Mouse (Mus musculus) MEL (cell line): ENCODE measurements around the gene AI182371. TPM values are rescaled to one million over a fixed set of nuclear protein-coding genes. Genes with fewer than 3 reads are reported as not detected.

Source experiments
- DNase-seq: peaks from one replicate; pipeline ENCODE4 v3.0.0; 2011; ENCODE audit warnings: low read depth, low spot score
- H3K27ac ChIP-seq: 2 replicates; pipeline ENCODE4 v1.5.1; 2012; ENCODE audit warnings: low read depth, mild to moderate bottlenecking, control low read depth, low read length, moderate library complexity; ENCODE audit not compliant: control insufficient read depth
- H3K27me3 ChIP-seq, 2 experiments: fragments of 150-350 bp in 1 of 2; sonication (generic) in 1 of 2; 2 replicates each; pipeline ENCODE4 v1.6.1; 2012; ENCODE audit warnings: low read length in 2 of 2, mild to moderate bottlenecking in 2 of 2, improper control_type of control experiment in 1 of 2, moderate library complexity in 1 of 2; ENCODE audit not compliant: insufficient read depth in 2 of 2, control insufficient read depth in 1 of 2
- H3K36me3 ChIP-seq, 2 experiments: 2 replicates each; pipeline ENCODE4 v1.6.1; 2012 to 2014; ENCODE audit warnings: low read length in 2 of 2, improper control_type of control experiment in 1 of 2, inconsistent platforms in 1 of 2, mild to moderate bottlenecking in 1 of 2; ENCODE audit not compliant: insufficient read depth in 2 of 2, control insufficient read depth in 1 of 2
- H3K4me1 ChIP-seq, 2 experiments: fragments of 150-350 bp in 1 of 2; sonication (generic) in 1 of 2; 2 replicates each; pipeline ENCODE4 v1.6.1; 2012; ENCODE audit warnings: low read length in 2 of 2, improper control_type of control experiment in 1 of 2, mild to moderate bottlenecking in 1 of 2; ENCODE audit not compliant: insufficient read depth in 2 of 2, control insufficient read depth in 1 of 2
- H3K4me3 ChIP-seq, 2 experiments: fragments of 150-350 bp in 1 of 2; sonication (generic) in 1 of 2; 2 replicates each; pipeline ENCODE4 v1.5.1; 2012; ENCODE audit warnings: low read depth in 2 of 2, low read length in 2 of 2, mild to moderate bottlenecking in 2 of 2, moderate library complexity in 2 of 2, control low read depth in 1 of 2, improper control_type of control experiment in 1 of 2; ENCODE audit not compliant: control insufficient read depth in 1 of 2, insufficient read depth in 1 of 2
- H3K79me2 ChIP-seq: 2 replicates; pipeline ENCODE4 v1.6.1; 2012; ENCODE audit warnings: mild to moderate bottlenecking, low read length, moderate library complexity; ENCODE audit not compliant: control insufficient read depth, poor library complexity, insufficient read depth
- H3K9ac ChIP-seq: 2 replicates; pipeline ENCODE4 v1.6.1; 2012; ENCODE audit warnings: low read depth, mild to moderate bottlenecking, control low read depth, low read length, moderate library complexity; ENCODE audit not compliant: control insufficient read depth, poor library complexity, severe bottlenecking
- H3K9me3 ChIP-seq: fragments of 150-350 bp; sonication (generic); replicated peaks from 2 replicates; pipeline ENCODE4 v1.6.1; 2012; ENCODE audit warnings: mild to moderate bottlenecking, low read length, improper control_type of control experiment, moderate library complexity; ENCODE audit not compliant: insufficient read depth
- EP300 ChIP-seq, 2 experiments: IDR thresholded peaks; 2 replicates each; pipeline ENCODE4 v1.6.1; 2011; ENCODE audit warnings: improper control_type of control experiment in 2 of 2, low read length in 2 of 2, low read depth in 1 of 2, mild to moderate bottlenecking in 1 of 2
- GATA1 ChIP-seq: IDR thresholded peaks from 2 replicates; pipeline ENCODE4 v1.6.1; 2011; ENCODE audit warnings: low read depth, low read length, improper control_type of control experiment
- HCFC1 ChIP-seq: IDR thresholded peaks from 2 replicates; pipeline ENCODE4 v1.6.1; 2012; ENCODE audit warnings: low read depth, mild to moderate bottlenecking, inconsistent platforms, low read length, improper control_type of control experiment, moderate library complexity
- JUND ChIP-seq: IDR thresholded peaks from 2 replicates; pipeline ENCODE4 v1.6.1; 2011; ENCODE audit warnings: low read depth, mild to moderate bottlenecking, improper control_type of control experiment, low read length
- MAFK ChIP-seq: IDR thresholded peaks from 2 replicates; pipeline ENCODE4 v1.6.1; 2011; ENCODE audit warnings: low read depth, mild to moderate bottlenecking, low read length, improper control_type of control experiment, borderline replicate concordance
- MAX ChIP-seq: IDR thresholded peaks from 2 replicates; pipeline ENCODE4 v1.6.1; 2011; ENCODE audit warnings: low read length, improper control_type of control experiment
- MYB ChIP-seq: IDR thresholded peaks from 2 replicates; pipeline ENCODE4 v1.6.1; 2011; ENCODE audit warnings: mild to moderate bottlenecking, low read depth, low read length, improper control_type of control experiment
- MYC ChIP-seq: IDR thresholded peaks from 2 replicates; pipeline ENCODE4 v1.6.1; 2011; ENCODE audit warnings: low read depth, mild to moderate bottlenecking, low read length, improper control_type of control experiment, moderate library complexity
- POLR2AphosphoS5 ChIP-seq: IDR thresholded peaks from 2 replicates; pipeline ENCODE4 v1.6.1; 2012; ENCODE audit warnings: low read depth, borderline replicate concordance, mild to moderate bottlenecking, inconsistent platforms, low read length, moderate library complexity, mixed read lengths
- RAD21 ChIP-seq: IDR thresholded peaks from 2 replicates; pipeline ENCODE4 v1.6.1; 2011; ENCODE audit warnings: mild to moderate bottlenecking, low read depth, low read length, improper control_type of control experiment
- RCOR1 ChIP-seq: IDR thresholded peaks from 2 replicates; pipeline ENCODE4 v1.6.1; 2012; ENCODE audit warnings: low read depth, mild to moderate bottlenecking, inconsistent platforms, low read length, improper control_type of control experiment
- TAL1 ChIP-seq: IDR thresholded peaks from 2 replicates; pipeline ENCODE4 v1.6.1; 2012; ENCODE audit warnings: mild to moderate bottlenecking, inconsistent platforms, low read length, moderate library complexity, mixed read lengths
- ZC3H11A ChIP-seq: IDR thresholded peaks from 2 replicates; pipeline ENCODE4 v1.6.1; 2012; ENCODE audit warnings: low read depth, mild to moderate bottlenecking, inconsistent platforms, low read length, improper control_type of control experiment
- ZMIZ1 ChIP-seq: IDR thresholded peaks from 2 replicates; pipeline ENCODE4 v1.6.1; 2012; ENCODE audit warnings: low read depth, mild to moderate bottlenecking, inconsistent platforms, low read length, improper control_type of control experiment, moderate library complexity
- ZNF384 ChIP-seq: IDR thresholded peaks from 2 replicates; pipeline ENCODE4 v1.6.1; 2012; ENCODE audit warnings: low read depth, mild to moderate bottlenecking, inconsistent platforms, low read length, improper control_type of control experiment
- polyA plus RNA-seq, 2 experiments: library from polyadenylated mRNA; stranded (reverse) in 1 of 2; unstranded in 1 of 2; fragments of >175 nt in 1 of 2; fragments of >200 nt in 1 of 2; gene quantifications; 2 replicates each; pipeline versions ENCODE4 v1.2.1 to v1.2.4; 2012; ENCODE audit warnings: low replicate concordance in 2 of 2, low read depth in 1 of 2; ENCODE audit not compliant: insufficient read length in 2 of 2, insufficient read depth in 1 of 2, missing spikeins in 1 of 2
- total RNA-seq: library from RNA; depleted of rRNA; stranded (reverse); fragments of 300-350 nt; gene quantifications from 2 replicates; pipeline ENCODE4 v1.2.3, GENCODE M21; 2012

Gene AI182371
- total and polyA plus RNA-seq, 3 experiments: 0.12 to 0.40 TPM; not detected in 1

- H3K79me2 ChIP-seq: no peaks in the 10 kb centered on the region
- H3K9me3 ChIP-seq: no peaks in the 10 kb centered on the region
- no peaks in the 10 kb centered on the region for H3K27me3 ChIP-seq
- no peak overlapping the region for H3K27ac ChIP-seq
- H3K4me1 ChIP-seq: peaks cover 0 to 7% of the 10 kb centered on the region in 2 experiments; a peak in 3 of 4 replicates
- DNase-seq: no peak
- TF ChIP-seq MYB (no peak), JUND (no peak), GATA1 (no peak), ZC3H11A (no peak)
- H3K9ac ChIP-seq: no peak overlapping the region
- no peak overlapping the region for H3K4me3 ChIP-seq
- H3K36me3 ChIP-seq: peaks cover 0 to 11% of the 10 kb centered on the region in 2 experiments; a peak in 2 of 4 replicates
Measured at GRCm38 (mm10) chr2:35067117-35067516, 34.2 kb downstream of the AI182371 start.

DNA sequence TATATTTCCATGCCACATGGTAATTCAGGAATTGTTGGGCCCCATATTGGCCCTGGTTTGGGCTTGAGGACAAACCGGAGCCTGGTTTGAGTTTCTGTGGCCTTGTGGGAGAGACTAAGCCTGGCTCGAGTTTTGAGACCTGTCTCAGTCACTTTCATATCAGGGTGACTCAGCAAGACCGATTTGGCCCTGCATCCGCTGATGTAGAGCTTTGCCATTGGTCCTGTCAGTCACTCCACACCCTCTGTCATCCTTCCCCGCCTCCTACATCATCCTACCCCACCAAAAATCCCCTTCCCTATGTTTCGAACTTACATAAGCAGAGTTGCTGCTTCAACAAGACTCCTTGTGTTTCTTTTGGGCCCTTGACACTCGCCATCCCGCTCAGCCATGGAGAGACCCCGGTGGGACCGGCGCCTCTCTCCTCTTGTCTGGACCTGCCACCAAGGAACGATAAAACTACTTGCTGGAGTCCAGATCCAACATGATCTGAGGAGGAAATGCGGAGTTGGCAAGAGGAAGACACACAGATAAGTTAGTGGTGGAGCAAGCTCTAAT is 34.7 kb downstream of the AI182371 start:
- Histone ChIP-seq H3K4me1 (peaks cover 0 to 7% of the 10 kb centered on the region in 2 experiments; a peak in 3 of 4 replicates), H3K36me3 (peaks cover 0 to 11% of the 10 kb centered on the region in 2 experiments; a peak in 2 of 4 replicates), H3K27me3 (no peaks in the 10 kb centered on the region), H3K9me3 (no peaks in the 10 kb centered on the region), H3K9ac (no peak overlapping the region), H3K27ac (no peak overlapping the region), H3K4me3 (no peak overlapping the region), H3K79me2 (no peaks in the 10 kb centered on the region)
- TF ChIP-seq ZNF384 (no peak), MAFK (peak; percentile 60; the same call in 1 of the 2 replicates), RCOR1 (no peak), MYB (no peak), RAD21 (no peak), POLR2AphosphoS5 (no peak), GATA1 (no peak), MAX (no peak), EP300 (IDR thresholded peaks at IDR 0.05; ENCODE audit: low read depth in 1 of 2, low read length in 2 of 2) (0 out of 4 replicates have a peak, but pooled peaks of 1 of the 2 experiments have one; percentile 7)
- DNase-seq: peak; percentile 66

DNA sequence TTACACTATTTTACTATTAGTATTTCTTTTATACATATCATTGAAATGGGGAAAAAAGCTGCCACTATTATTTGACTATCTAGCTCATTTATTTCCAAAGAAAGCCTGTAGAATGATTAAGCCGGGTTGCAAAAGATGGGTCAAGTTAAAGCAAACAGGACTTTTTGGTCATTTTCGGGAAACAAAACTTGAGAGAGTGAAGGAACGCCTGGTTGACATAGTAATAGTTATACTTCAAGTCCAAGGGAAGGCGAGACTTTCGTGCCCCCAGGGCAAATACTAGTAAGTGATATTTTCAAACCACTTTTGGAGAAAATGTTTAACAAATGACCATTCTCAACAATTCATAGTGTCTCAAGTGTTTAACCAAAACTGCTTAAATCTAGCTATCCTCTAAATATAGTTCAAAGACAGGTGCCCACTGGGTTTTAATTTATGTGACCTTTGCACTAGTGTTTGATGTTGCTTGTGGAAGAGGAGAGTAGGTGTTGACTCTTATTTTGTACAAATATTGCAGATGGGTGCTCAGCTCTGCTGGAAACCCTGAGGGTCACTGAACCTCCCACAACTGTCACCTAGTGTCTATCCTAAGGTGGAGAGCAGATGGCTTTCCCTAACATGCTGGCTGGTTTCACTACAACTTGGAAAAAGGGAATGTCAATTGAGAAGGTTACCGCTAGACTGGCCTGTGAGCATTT is 37.9 kb downstream of the AI182371 start:
- DNase-seq: no peak
- H3K4me1 ChIP-seq: peaks cover 0 to 7% of the 10 kb centered on the region in 2 experiments; a peak in 3 of 4 replicates
- no peak overlapping the region for H3K27ac ChIP-seq
- no peak for TF ChIP-seq HCFC1
- no peak for TF ChIP-seq MYC
- no peak for TF ChIP-seq GATA1
- no peak for TF ChIP-seq MYB
- no peak for TF ChIP-seq RAD21
- TF ChIP-seq ZMIZ1: no peak
- TF ChIP-seq TAL1: no peak
- TF ChIP-seq, all 39 proteins: peak for 0
- H3K4me3 ChIP-seq: no peak overlapping the region
- H3K9ac ChIP-seq: no peak overlapping the region
- no peaks in the 10 kb centered on the region for H3K9me3 ChIP-seq
- H3K36me3 ChIP-seq: peaks cover 0 to 11% of the 10 kb centered on the region in 2 experiments; a peak in 2 of 4 replicates
- no peaks in the 10 kb centered on the region for H3K79me2 ChIP-seq
- H3K27me3 ChIP-seq: peaks cover 0 to 2% of the 10 kb centered on the region in 2 experiments; a peak in 1 of 4 replicates
